Mouse (Mus musculus) C2C12 (cell line): Measurements from ENCODE around the gene Rhof. TPM values are rescaled to one million over a fixed set of nuclear protein-coding genes. Genes with fewer than 3 reads are reported as not detected.

Source experiments
- H3K27me3 ChIP-seq: one replicate; pipeline ENCODE4 v1.6.1; 2011; ENCODE audit not compliant: control insufficient read depth, insufficient read depth, insufficient read length
- H3K36me3 ChIP-seq: one replicate; pipeline ENCODE4 v1.6.1; 2011; ENCODE audit not compliant: control insufficient read depth, insufficient read depth
- H3K4me3 ChIP-seq: one replicate; pipeline ENCODE4 v1.5.1; 2011; ENCODE audit warnings: mild to moderate bottlenecking, control low read depth; ENCODE audit not compliant: poor library complexity, insufficient read depth, severe bottlenecking
- H3K79me2 ChIP-seq: one replicate; pipeline ENCODE4 v1.6.1; 2011; ENCODE audit not compliant: control insufficient read depth, insufficient read depth
- H3K79me3 ChIP-seq: one replicate; pipeline ENCODE4 v1.6.1; 2011; ENCODE audit warnings: low read depth, control low read depth
- H3ac ChIP-seq: one replicate; pipeline ENCODE3; 2011; ENCODE audit warnings: low read depth; ENCODE audit not compliant: control insufficient read depth, insufficient read length
- CEBPB ChIP-seq: IDR thresholded peaks from one replicate; pipeline ENCODE4 v1.6.1; 2011; ENCODE audit warnings: low read depth, mild to moderate bottlenecking, control low read depth, moderate library complexity
- CTCF ChIP-seq: IDR thresholded peaks from one replicate; pipeline ENCODE4 v1.5.1; 2011; ENCODE audit not compliant: control insufficient read depth, insufficient read depth, insufficient read length
- FOSL1 ChIP-seq: IDR thresholded peaks from one replicate; pipeline ENCODE4 v1.8.0; 2011; ENCODE audit warnings: mild to moderate bottlenecking, low read length; ENCODE audit not compliant: poor library complexity, insufficient read depth, severe bottlenecking
- MAX ChIP-seq: IDR thresholded peaks from one replicate; pipeline ENCODE4 v1.6.1; 2011; ENCODE audit warnings: mild to moderate bottlenecking, control low read depth
- MYOD1 ChIP-seq: IDR thresholded peaks from one replicate; pipeline ENCODE4 v1.6.1; 2011; ENCODE audit warnings: low read depth; ENCODE audit not compliant: control insufficient read depth, insufficient read length
- MYOG ChIP-seq: IDR thresholded peaks from one replicate; pipeline ENCODE4 v1.6.1; 2011; ENCODE audit not compliant: control insufficient read depth, insufficient read length; ENCODE audit errors: extremely low read depth
- USF1 ChIP-seq: IDR thresholded peaks from one replicate; pipeline ENCODE4 v1.6.1; 2011; ENCODE audit warnings: low read depth, mild to moderate bottlenecking, control low read depth, moderate library complexity
- polyA plus RNA-seq: library from polyadenylated mRNA; unstranded; fragments of >200 nt; fragmentation: generic; extraction: Trizol; gene quantifications from one replicate; pipeline ENCODE4 v1.2.1, GENCODE M21; 2012; ENCODE audit warnings: missing spikeins

Rhof gene
- polyA plus RNA-seq, 1 experiment = 1.9 TPM

DNA sequence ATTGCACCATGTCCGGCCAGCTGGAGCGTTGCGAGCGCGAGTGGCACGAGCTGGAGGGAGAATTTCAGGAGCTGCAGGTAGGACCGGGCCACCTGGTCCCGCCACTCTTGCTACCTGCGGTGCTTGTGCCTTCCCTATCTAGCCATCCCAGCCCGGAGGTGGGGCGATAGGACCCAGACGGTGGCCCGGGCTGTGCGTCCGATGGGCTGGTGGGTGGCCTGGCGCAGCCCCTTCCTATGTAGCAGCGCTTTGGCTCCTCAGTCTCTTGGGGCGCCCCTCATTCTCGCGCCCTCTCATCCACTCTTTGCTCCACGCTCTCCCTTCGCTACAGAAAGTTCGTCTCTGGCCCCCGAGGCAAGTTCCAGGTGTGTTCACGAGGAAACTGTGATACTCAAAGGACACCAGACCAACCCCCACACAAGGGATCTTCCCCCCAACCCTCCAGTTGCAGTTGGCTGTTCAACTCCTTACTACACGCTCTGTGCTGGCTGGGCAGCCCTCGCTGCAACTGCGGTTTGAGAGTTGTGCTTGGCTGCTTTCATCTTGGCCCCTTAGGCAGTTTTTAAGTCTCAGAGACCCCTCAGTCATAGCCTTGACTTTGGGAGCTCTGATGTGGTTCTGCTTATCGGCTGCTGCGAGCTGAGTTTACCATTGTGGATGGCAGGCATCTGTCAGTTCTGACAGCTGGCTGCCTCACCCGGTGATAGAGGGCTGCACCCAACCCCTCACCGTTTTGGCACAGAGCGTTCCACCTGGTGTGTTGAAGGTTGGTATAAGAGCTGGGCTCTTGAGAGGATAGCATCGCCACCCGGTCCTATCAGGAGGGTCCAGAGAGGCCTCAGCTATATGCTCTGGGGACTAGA lies 55.8 kb downstream of the Rhof start:
- Histone ChIP-seq H3K27me3 (no peaks in the 10 kb centered on the region), H3K79me2 (no peaks in the 10 kb centered on the region), H3K36me3 (no peaks in the 10 kb centered on the region), H3K4me3 (peak overlapping the region; percentile 37), H3K79me3 (no peaks in the 10 kb centered on the region), H3ac (peak overlapping the region; percentile 70)
- TF ChIP-seq FOSL1 (no peak), MYOG (no peak), MAX (no peak), CTCF (no peak), CEBPB (no peak), USF1 (no peak), MYOD1 (no peak)

DNA sequence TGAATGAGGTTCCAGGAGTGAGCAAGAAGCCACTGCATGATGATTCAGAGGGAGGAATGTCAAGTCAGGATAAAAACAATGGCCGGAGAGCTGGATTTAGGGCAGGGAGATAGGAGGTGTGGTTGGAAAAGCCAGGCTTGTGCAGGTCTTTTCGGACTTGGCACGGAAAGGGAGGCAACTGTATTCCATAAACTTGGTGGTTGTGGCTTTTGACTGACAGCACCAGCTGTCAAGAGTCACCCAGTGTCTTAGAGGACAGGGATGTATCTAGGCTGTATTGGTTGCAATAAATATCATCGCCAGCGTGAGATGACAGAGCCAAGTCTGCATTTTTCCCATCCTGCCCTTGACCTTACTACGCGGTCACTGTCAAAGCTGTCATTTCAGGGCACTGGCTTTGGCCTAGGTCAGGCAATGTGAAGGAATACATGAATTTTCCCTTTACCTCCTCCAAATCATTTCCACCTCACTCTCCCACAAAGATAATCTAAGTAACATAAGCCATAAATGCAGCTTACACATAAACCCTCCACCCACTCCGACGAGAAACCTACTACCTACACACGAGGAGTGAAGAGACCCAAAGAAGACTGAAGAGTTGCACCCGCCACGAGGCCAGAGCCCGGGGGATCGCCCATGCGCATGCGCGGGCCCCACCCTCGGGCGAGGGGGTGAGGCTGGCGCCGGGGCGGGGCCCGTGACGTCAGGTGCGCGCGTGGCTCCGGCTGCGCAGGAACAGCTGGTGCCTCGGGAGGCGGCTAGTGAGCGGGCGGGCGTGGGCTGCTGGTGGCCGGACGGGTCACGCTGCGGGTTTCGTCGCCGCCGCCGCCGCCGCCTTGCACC lies 56.7 kb downstream of the Rhof start:
- Histone ChIP-seq H3K36me3 (no peaks in the 10 kb centered on the region), H3K4me3 (peak overlapping the region; percentile 37), H3K79me3 (no peaks in the 10 kb centered on the region), H3K27me3 (no peaks in the 10 kb centered on the region), H3ac (peak overlapping the region; percentile 70), H3K79me2 (no peaks in the 10 kb centered on the region)
- TF ChIP-seq MYOD1 (peak; percentile 100), MYOG (peak; percentile 57), MAX (peak; percentile 75), CEBPB (no peak), USF1 (no peak), CTCF (no peak), FOSL1 (no peak)

- Histone ChIP-seq H3K36me3 (no peaks in the 10 kb centered on the region), H3K27me3 (no peaks in the 10 kb centered on the region), H3K4me3 (no peak overlapping the region), H3ac (no peak overlapping the region), H3K79me3 (no peaks in the 10 kb centered on the region), H3K79me2 (no peaks in the 10 kb centered on the region)
- TF ChIP-seq FOSL1 = no peak
- TF ChIP-seq CTCF = no peak
- no peak for TF ChIP-seq CEBPB
- no peak for TF ChIP-seq MYOD1
- no peak for TF ChIP-seq USF1
- TF ChIP-seq MYOG = no peak
- no peak for TF ChIP-seq MAX
Measured at GRCm38 (mm10) chr5:123068714-123069113, 63.8 kb downstream of the Rhof start.

GRCm38 (mm10) chr5:123068115-123068514 lies 64.4 kb downstream of the Rhof start, which contains the start of gene Tmem120b:
Gene Tmem120b (plus strand): TSS chr5:123068415.
- Histone ChIP-seq H3K36me3 (no peaks in the 10 kb centered on the region), H3K27me3 (no peaks in the 10 kb centered on the region), H3K79me2 (no peaks in the 10 kb centered on the region), H3K79me3 (no peaks in the 10 kb centered on the region), H3ac (no peak within 1 kb of the TSS), H3K4me3 (no peak within 1 kb of the TSS)
- no peak for TF ChIP-seq MYOG
- no peak for TF ChIP-seq MAX
- no peak for TF ChIP-seq USF1
- no peak for TF ChIP-seq CEBPB
- TF ChIP-seq MYOD1 = no peak
- no peak for TF ChIP-seq FOSL1
- no peak for TF ChIP-seq CTCF

- Histone ChIP-seq H3ac (no peak overlapping the region), H3K36me3 (no peaks in the 10 kb centered on the region), H3K27me3 (no peaks in the 10 kb centered on the region), H3K4me3 (no peak overlapping the region), H3K79me3 (no peaks in the 10 kb centered on the region), H3K79me2 (no peaks in the 10 kb centered on the region)
- TF ChIP-seq CEBPB (no peak), MYOD1 (no peak), MYOG (no peak), CTCF (no peak), FOSL1 (no peak), USF1 (no peak), MAX (no peak)
Measured at GRCm38 (mm10) chr5:123067395-123067995, 65.0 kb downstream of the Rhof start.
